Mouse (Mus musculus) common myeloid progenitor, adult 5-6 weeks (primary cell): ENCODE measurements around the gene Lipe. TPM values are rescaled to one million over a fixed set of nuclear protein-coding genes. Genes with fewer than 3 reads are reported as not detected.
A peak's percentile ranks its signal among the peaks of the same experiment; 100 is the strongest.
"Not testable (repeated sequence)": the region's sequence is repeated elsewhere in the genome, so short reads cannot be mapped to it uniquely, and the experiment has no call there.

Experiments used
- ATAC-seq: replicated peaks from 2 replicates; pipeline ENCODE4 v1.8.0; 2016; ENCODE audit warnings: low read depth, mild to moderate bottlenecking, moderate TSS enrichment, inconsistent platforms; ENCODE audit not compliant: poor library complexity, severe bottlenecking
- total RNA-seq: library from RNA; stranded (forward); fragments of 200-1000, 187-1606 nt; gene quantifications from 2 replicates; pipeline ENCODE4 v1.2.3, GENCODE M21; 2017

Gene Lipe
- 6.6 and 10.1 TPM in 2 replicates for total RNA-seq

- no peak for ATAC-seq
Measured at GRCm38 (mm10) chr7:25398610-25399009, at the start of gene Lipe. Gene Lipe (minus strand): TSS chr7:25398710.

- ATAC-seq: no peak
Measured at GRCm38 (mm10) chr7:25440816-25441153, 42.3 kb upstream of the Lipe start.

GRCm38 (mm10) chr7:25439978-25440815 is 41.7 kb upstream of the Lipe start:
- no peak for ATAC-seq

GRCm38 (mm10) chr7:25439124-25439822 is 40.8 kb upstream of the Lipe start:
- ATAC-seq: no peak

- ATAC-seq: no peak
Measured at GRCm38 (mm10) chr7:25436704-25437103, 38.2 kb upstream of the Lipe start.

- no peak for ATAC-seq
Measured at GRCm38 (mm10) chr7:25436226-25436625, 37.7 kb upstream of the Lipe start.

- peak; percentile 63 for ATAC-seq
Measured at GRCm38 (mm10) chr7:25435546-25435851, 37.0 kb upstream of the Lipe start.

GRCm38 (mm10) chr7:25434654-25435545 is 36.4 kb upstream of the Lipe start:
- ATAC-seq: 0 out of 2 replicates have a peak, but pooled peaks have one; percentile 9

GRCm38 (mm10) chr7:25433781-25434560 is 35.5 kb upstream of the Lipe start:
- ATAC-seq: no peak

GRCm38 (mm10) chr7:25433007-25433541 is 34.6 kb upstream of the Lipe start:
- ATAC-seq: peak; percentile 74

GRCm38 (mm10) chr7:25432381-25432780 is 33.9 kb upstream of the Lipe start:
- no peak for ATAC-seq

- no peak for ATAC-seq
Measured at GRCm38 (mm10) chr7:25429886-25430784, 31.6 kb upstream of the Lipe start.

GRCm38 (mm10) chr7:25428321-25428720 is 29.8 kb upstream of the Lipe start:
- no peak for ATAC-seq

GRCm38 (mm10) chr7:25427144-25427543 is 28.6 kb upstream of the Lipe start:
- ATAC-seq: no peak

- not testable (repeated sequence) for ATAC-seq
Measured at GRCm38 (mm10) chr7:25426380-25426779, 27.9 kb upstream of the Lipe start.

GRCm38 (mm10) chr7:25424429-25424828 is 25.9 kb upstream of the Lipe start:
- ATAC-seq: peak; percentile 93

GRCm38 (mm10) chr7:25422286-25422841 is 23.9 kb upstream of the Lipe start:
- no peak for ATAC-seq

GRCm38 (mm10) chr7:25419943-25420342 is 21.4 kb upstream of the Lipe start:
- ATAC-seq: no peak
